Mouse (Mus musculus): ENCODE measurements at regions not wholly inside any gene's neighbourhood (a gene's known extent, or its start where the extent isn't known, plus 50 kb on each side); places are given as distances from the start of the nearest gene placed in this dataset.

DNA sequence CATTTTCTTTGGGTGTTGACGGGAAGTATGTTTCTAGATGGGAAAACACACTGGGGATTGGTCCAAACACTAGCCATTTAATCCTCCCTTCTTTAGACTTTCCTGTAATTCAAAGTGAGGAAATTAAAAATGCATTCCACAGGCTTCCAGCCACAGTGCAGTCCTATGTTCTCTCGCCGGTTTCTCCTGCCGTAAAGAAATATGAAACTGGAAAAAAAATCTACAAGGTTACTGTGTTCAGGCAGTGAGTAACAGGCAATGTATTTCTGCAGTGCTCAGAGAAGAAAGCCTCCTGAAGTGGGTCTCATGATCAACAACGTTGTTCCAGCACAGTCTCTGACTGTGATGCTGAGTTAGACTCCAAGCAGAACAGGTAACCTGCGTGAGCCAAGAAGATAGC lies 763.0 kb upstream of the Lrrc6 start:
- no peak for ATAC-seq
- no peak for DNase-seq (ENCODE audit: low read depth, low spot score)
- POLR2A ChIA-PET: no interaction called here
- no peaks in the 10 kb centered on the region for H3K27me3 ChIP-seq
- CTCF ChIA-PET: interaction anchor here (1.5 kb wide), 1 partner anchor 9 kb away, joined by 3 read pairs; no protein-coding TSS in a partner anchor
- in situ Hi-C loops (cut with MboI; ENCODE audit: low pct_unique_long_range_greater_than_20kb): no loop called here
- TF ChIP-seq CTCF (IDR thresholded peaks at IDR 0.05): no peak

DNA sequence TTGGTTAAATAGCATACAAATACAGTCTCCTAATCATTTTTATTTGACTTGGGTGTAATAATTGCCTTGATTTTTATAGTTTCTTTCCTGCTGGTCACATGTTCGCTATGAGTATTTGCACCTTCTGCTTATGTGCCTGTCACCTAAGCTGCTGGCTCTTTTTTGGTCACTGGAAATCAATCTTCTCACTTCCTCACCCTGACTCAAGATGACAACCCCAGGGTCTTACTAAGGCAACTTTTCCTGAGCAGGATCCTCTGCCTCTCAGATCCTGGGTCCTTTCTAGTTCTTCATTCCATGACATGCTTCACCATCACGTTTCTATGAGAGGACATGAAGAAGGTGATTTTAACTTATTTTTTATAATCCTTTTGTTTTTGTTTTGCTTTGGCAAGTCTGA lies 762.6 kb upstream of the Lrrc6 start:
- TF ChIP-seq CTCF (IDR thresholded peaks at IDR 0.05): no peak
- in situ Hi-C loops (cut with MboI; ENCODE audit: low pct_unique_long_range_greater_than_20kb): no loop called here
- no peak for ATAC-seq
- DNase-seq (ENCODE audit: low read depth, low spot score): no peak
- no peaks in the 10 kb centered on the region for H3K27me3 ChIP-seq
- CTCF ChIA-PET: no interaction called here
- POLR2A ChIA-PET: no interaction called here

DNA sequence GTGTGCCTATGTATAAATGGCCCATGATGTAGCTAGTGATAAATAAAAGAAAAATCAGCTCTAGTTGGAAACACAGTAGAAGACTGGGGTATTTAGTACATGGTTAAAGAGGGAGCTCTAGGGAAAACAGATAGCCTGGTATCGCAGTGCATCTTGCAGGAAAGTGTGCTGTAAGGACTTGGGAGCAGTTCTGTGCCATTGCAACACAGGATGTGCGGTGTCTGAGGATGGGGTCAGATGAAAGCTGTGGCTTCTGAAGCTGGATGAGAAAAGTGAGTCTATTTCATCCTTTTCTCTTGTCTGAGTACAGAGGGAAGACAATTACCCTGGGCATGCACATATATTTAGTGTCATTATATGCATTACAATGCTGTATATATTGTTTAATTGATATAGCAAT lies 761.6 kb upstream of the Lrrc6 start:
- ChIA-PET POLR2A (interaction anchor here (0.8 to 1.0 kb wide), 2 partner anchors 10 to 37 kb away, joined by 3 read pairs; no protein-coding TSS in a partner anchor), CTCF (no interaction called here)
- no peak for DNase-seq (ENCODE audit: low read depth, low spot score)
- in situ Hi-C loops (cut with MboI; ENCODE audit: low pct_unique_long_range_greater_than_20kb): no loop called here
- H3K27me3 ChIP-seq: no peaks in the 10 kb centered on the region
- TF ChIP-seq CTCF (IDR thresholded peaks at IDR 0.05): no peak
- no peak for ATAC-seq

DNA sequence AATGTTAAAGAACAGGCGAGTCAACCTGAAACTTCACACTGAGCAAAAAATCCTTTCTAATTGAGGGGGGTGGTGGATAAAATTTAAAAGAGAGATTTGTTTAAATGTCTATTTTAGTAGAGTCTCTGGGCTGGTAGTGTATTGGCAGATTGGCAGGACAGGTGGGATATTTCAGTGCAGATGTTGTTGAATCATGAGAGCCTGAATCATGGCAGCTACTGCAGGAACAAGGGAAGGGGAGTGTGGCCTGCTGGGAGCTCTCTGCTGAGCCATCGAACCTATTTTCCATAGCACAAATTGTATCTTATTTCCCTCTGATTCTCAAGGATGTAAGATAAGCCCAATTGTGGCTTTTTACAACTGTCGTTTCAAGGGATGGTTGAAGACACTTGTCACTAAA lies 760.0 kb upstream of the Lrrc6 start:
- TF ChIP-seq CTCF (IDR thresholded peaks at IDR 0.05): no peak
- no peak for DNase-seq (ENCODE audit: low read depth, low spot score)

DNA sequence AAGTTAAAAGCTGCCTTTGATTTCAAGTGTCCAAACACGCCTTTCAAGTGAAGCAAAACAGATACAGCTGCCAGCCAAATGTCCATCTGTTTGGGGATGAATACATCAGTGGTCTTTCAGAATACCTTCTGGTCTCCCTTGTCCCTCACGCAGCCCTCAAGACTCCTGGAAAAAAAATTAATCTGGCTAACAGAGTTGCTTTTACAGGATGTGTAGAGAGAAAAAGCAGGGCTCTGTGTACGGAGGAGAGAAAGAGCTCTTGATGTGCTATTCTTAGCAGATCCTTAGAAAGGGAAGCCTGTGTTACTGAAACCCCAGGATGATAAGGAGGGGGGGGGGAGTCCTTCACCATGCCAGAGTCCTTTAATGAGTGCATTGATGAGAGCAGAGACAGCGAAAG lies 748.4 kb upstream of the Lrrc6 start:
- H3K27me3 ChIP-seq: no peaks in the 10 kb centered on the region
- no peak for TF ChIP-seq CTCF (IDR thresholded peaks at IDR 0.05)
- in situ Hi-C loops (cut with MboI; ENCODE audit: low pct_unique_long_range_greater_than_20kb): no loop called here
- DNase-seq (ENCODE audit: low read depth, low spot score) (no peak), ATAC-seq (no peak)
- CTCF ChIA-PET: no interaction called here
- POLR2A ChIA-PET: no interaction called here

More for the DNA sequence above, 760.0 kb upstream of the Lrrc6 start:
- CTCF ChIA-PET: no interaction called here
- POLR2A ChIA-PET: interaction anchor here (0.6 to 1.2 kb wide), 2 partner anchors 43 to 97 kb away, joined by 3 to 4 read pairs; no protein-coding TSS in a partner anchor
- in situ Hi-C loops (cut with MboI; ENCODE audit: low pct_unique_long_range_greater_than_20kb): no loop called here
- H3K27me3 ChIP-seq: no peaks in the 10 kb centered on the region
- ATAC-seq: no peak

DNA sequence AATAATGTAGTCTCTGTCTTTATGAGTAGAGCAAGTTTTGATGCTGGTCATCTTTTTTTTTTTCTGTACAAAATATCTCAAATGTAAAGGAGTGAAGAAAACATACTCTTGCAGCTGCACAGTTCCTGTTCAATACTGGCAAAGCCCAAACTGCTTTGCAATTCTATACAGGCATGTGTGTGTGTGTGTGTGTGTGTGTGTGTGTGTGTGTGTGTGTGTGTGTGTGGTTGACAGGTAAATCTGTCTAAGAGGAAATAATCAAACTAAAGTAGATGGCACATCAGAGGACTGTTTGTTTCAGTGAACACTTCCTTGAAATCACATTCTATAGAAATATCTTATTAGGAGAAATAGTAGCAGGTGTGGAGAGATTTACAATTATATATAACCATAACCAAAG lies 747.8 kb upstream of the Lrrc6 start:
- in situ Hi-C loops (cut with MboI; ENCODE audit: low pct_unique_long_range_greater_than_20kb): no loop called here
- CTCF ChIA-PET: no interaction called here

DNA sequence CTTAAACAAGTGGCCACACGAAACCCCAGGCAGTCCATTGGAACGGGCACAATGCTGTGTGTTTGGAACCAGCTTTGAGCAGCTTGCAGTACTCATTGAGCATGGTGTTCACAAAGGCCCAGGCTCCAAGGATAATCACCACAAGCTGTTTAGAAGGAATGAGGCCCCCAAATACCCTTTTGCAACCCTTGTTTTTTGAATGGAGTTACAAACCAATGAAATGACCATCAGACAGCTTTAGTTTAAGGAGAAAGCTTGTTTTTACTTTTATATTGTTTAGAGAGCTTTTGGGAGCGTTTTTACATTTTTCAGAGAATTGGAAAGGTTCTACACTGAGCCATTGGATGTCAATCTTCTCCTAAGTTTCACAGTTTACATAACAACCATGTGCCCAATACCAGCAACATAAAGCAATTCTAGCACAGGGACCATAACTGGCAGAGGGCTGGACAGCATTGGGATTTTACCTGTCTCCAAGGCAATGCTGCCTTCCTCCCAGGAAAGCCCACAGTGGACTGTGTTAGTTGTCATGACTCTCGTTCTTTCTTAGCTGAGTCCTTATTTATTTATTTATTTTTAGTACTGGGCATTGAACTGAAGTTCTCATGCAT lies 745.1 kb upstream of the Lrrc6 start:
- H3K27me3 ChIP-seq: no peaks in the 10 kb centered on the region
- ATAC-seq: no peak
- no peak for DNase-seq (ENCODE audit: low read depth, low spot score)
- in situ Hi-C loops (cut with MboI; ENCODE audit: low pct_unique_long_range_greater_than_20kb): no loop called here
- ChIA-PET CTCF (interaction anchor here (1.4 kb wide), 1 partner anchor 11 kb away, joined by 3 read pairs; no protein-coding TSS in a partner anchor), POLR2A (interaction anchor here (0.8 kb wide), 1 partner anchor 9 kb away, joined by 3 read pairs; no protein-coding TSS in a partner anchor)
- TF ChIP-seq CTCF (IDR thresholded peaks at IDR 0.05): no peak

More for the DNA sequence above, 747.8 kb upstream of the Lrrc6 start:
- DNase-seq (ENCODE audit: low read depth, low spot score) (no peak), ATAC-seq (no peak)
- no peaks in the 10 kb centered on the region for H3K27me3 ChIP-seq
- TF ChIP-seq CTCF (IDR thresholded peaks at IDR 0.05): no peak
- POLR2A ChIA-PET: no interaction called here

DNA sequence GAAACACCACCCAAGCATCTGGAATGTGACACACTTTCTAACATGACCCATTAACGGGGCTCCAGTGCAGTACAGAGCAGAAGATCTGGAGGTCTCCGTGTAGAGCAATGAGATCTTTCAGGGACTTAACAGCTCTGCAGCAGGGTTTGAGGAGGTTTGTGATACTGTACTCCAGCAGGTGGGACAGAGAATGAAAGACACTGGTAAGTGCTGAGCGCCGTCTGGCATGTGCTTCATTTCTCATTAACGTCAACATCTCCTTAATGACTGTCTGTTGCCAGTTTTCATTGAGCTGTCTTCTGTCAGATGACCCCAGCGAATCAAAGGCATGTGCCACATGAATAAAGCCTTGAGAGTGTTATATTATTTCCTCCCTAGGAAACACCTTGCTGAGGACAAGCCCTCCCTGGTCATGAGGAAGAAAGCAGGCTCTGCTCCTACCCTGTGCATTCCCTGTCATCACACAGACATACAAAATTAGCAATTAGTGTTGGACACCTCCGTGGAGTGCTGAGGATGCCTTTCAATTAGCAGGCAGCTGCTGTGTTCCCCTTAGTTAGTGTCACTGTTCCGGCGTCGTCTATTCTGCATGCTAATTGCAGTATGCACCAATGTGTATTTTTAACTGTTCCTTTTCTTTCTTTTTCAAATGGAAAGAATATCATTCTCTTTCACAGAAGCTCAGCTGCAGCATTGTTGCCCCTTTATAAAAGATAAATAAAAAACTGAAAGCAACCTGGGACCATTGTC lies 744.4 kb upstream of the Lrrc6 start:
- H3K27me3 ChIP-seq: no peaks in the 10 kb centered on the region
- no peak for TF ChIP-seq CTCF (IDR thresholded peaks at IDR 0.05)
- ATAC-seq (no peak), DNase-seq (ENCODE audit: low read depth, low spot score) (no peak)
- POLR2A ChIA-PET: interaction anchor here (0.8 kb wide), 1 partner anchor 9 kb away, joined by 3 read pairs; no protein-coding TSS in a partner anchor
- in situ Hi-C loops (cut with MboI; ENCODE audit: low pct_unique_long_range_greater_than_20kb): no loop called here
- CTCF ChIA-PET: interaction anchor here (1.2 to 1.3 kb wide), 2 partner anchors 9 to 28 kb away, joined by 3 to 4 read pairs; no protein-coding TSS in a partner anchor

DNA sequence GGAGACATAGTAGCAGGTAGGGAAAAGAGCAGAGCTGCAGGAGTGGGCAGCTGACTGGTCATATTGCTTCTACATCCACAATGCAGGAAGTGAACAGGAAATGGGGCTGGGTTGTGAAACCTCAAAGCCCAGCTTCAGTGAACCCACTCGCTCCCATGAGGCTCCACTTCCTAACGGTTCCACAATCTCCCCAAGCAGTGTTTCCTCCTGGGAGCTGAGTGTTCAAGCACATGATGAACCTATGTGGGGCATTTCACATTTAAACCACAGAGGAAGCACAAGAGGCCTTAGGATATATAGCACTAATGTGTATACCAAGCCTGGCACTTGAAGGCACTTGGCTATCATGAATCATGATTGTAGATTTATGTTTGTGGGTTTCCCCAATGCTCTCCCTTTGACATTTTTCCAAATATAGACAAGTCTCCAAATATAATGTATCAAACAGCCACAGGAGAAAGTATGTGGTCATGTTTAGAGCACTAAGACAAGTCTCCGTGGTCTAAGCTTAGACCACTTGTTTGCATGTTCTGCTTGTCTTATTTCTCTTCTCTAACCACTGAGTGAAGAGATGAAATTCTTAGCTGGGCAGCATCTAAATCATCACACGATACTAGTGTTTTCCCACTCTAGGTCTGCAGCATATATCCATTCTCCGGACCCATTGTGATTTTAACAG lies 734.5 kb upstream of the Lrrc6 start:
- ChIA-PET CTCF (no interaction called here), POLR2A (interaction anchor here (1.2 kb wide), 1 partner anchor 56 kb away, joined by 3 read pairs; no protein-coding TSS in a partner anchor)
- no peak for DNase-seq (ENCODE audit: low read depth, low spot score)
- no peaks in the 10 kb centered on the region for H3K27me3 ChIP-seq
- no peak for TF ChIP-seq CTCF (IDR thresholded peaks at IDR 0.05)
- in situ Hi-C loops (cut with MboI; ENCODE audit: low pct_unique_long_range_greater_than_20kb): no loop called here
- no peak for ATAC-seq

DNA sequence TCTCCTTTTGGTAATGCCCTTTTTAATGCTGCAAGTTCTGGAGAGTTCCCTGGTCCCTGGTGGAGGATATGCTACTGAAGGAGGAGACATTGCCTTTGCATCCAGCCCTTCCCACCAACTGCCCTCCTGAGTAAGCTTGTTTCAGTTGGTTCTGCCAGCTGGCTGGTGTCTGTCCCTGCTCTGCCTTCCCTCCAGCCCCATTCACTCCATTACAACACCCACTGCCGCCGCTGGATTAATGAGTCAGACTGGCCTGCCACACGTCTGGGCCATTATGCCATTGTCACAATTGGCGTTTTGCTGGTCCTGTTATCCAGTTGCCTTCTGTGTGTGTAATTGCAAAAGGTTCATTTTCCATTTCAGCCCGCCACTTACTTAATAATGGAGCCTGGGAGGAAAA lies 728.6 kb upstream of the Lrrc6 start:
- in situ Hi-C loops (cut with MboI; ENCODE audit: low pct_unique_long_range_greater_than_20kb): loop anchor here (5.0 kb wide), 1 partner anchor 133 kb away; no protein-coding TSS in a partner anchor

DNA sequence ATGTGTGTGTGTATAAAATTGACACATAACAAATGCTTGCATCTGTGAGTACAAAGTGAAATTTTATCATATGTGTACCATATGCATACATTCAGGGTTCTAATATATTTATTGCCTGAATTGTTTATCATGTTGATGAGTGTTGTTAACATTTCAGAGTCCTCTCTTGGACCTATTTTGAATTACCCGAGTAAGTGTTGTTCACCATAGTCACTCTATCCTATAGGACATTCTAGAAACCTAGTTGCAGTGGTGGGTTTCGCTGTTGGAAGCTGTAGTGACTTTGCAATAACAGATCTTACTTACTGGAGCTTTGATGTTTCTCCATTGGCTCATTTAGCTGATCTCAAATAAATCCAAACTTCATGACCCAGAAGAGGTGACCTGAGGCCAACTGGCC lies 727.9 kb upstream of the Lrrc6 start:
- ATAC-seq (no peak), DNase-seq (ENCODE audit: low read depth, low spot score) (no peak)
- H3K27me3 ChIP-seq: no peaks in the 10 kb centered on the region
- CTCF ChIA-PET: no interaction called here
- no peak for TF ChIP-seq CTCF (IDR thresholded peaks at IDR 0.05)
- POLR2A ChIA-PET: no interaction called here
- in situ Hi-C loops (cut with MboI; ENCODE audit: low pct_unique_long_range_greater_than_20kb): loop anchor here (5.0 kb wide), 1 partner anchor 134 kb away; no protein-coding TSS in a partner anchor

More for the DNA sequence above, 728.6 kb upstream of the Lrrc6 start:
- CTCF ChIA-PET: no interaction called here
- H3K27me3 ChIP-seq: no peaks in the 10 kb centered on the region
- POLR2A ChIA-PET: no interaction called here
- no peak for DNase-seq (ENCODE audit: low read depth, low spot score)
- no peak for TF ChIP-seq CTCF (IDR thresholded peaks at IDR 0.05)
- ATAC-seq: no peak

Data from Patski (cell line).